Mouse (Mus musculus) ovary, postnatal 36 days (tissue): ENCODE results near the gene Sf3a2.
"Not testable (repeated sequence)": the region's sequence is repeated elsewhere in the genome, so short reads cannot be mapped to it uniquely, and the experiment has no call there.

Experiments
- DNase-seq: peaks from one replicate; pipeline ENCODE4 v3.0.0; 2022; ENCODE audit warnings: low spot score, mixed read lengths

Sf3a2 gene

DNA sequence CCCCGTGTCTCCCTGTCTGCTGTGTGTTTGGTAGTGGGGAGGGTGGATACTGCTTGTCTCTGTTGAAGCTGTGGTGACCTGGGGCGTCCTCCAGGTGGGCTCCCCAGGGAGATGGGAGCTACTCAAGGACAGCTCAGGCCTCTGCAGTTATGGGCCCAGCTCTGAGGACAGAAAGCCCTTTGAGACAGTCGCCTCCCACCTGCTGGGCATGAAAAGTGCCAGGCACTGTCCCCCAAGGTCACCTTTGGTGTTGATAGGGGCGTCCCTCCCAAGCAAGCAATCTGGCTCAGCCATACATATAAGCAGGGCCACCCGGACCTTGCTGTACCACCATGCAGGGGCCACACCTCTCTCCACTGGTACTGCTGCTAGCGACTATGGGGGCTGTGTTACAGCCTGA is 6.9 kb downstream of the Sf3a2 start, which contains the start of gene Amh:
TSS of gene Amh (plus strand) at position 328 of the 400 bp plus-strand sequence.
- peak; percentile 54 for DNase-seq

DNA sequence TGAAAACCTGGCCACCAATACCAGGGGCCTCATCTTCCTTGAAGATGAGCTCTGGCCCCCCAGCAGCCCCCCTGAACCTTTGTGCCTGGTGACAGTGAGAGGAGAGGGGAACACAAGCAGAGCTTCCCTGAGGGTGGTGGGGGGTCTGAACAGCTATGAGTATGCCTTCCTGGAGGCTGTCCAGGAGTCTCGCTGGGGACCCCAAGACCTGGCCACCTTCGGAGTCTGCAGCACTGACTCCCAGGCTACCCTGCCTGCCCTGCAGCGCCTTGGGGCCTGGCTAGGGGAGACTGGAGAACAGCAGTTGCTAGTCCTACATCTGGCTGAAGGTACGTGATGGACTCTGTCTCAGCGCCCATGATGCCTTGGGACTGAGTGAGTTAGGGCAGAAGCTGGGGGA is 7.3 kb downstream of the Sf3a2 start:
- no peak for DNase-seq

- peak; percentile 78 for DNase-seq
Measured at GRCm38 (mm10) chr10:80805925-80806324, 7.9 kb downstream of the Sf3a2 start.

- DNase-seq, result no peak
Measured at GRCm38 (mm10) chr10:80806341-80807056, 8.5 kb downstream of the Sf3a2 start.

GRCm38 (mm10) chr10:80807057-80807627 is 9.1 kb downstream of the Sf3a2 start:
- peak; percentile 78 for DNase-seq

DNA sequence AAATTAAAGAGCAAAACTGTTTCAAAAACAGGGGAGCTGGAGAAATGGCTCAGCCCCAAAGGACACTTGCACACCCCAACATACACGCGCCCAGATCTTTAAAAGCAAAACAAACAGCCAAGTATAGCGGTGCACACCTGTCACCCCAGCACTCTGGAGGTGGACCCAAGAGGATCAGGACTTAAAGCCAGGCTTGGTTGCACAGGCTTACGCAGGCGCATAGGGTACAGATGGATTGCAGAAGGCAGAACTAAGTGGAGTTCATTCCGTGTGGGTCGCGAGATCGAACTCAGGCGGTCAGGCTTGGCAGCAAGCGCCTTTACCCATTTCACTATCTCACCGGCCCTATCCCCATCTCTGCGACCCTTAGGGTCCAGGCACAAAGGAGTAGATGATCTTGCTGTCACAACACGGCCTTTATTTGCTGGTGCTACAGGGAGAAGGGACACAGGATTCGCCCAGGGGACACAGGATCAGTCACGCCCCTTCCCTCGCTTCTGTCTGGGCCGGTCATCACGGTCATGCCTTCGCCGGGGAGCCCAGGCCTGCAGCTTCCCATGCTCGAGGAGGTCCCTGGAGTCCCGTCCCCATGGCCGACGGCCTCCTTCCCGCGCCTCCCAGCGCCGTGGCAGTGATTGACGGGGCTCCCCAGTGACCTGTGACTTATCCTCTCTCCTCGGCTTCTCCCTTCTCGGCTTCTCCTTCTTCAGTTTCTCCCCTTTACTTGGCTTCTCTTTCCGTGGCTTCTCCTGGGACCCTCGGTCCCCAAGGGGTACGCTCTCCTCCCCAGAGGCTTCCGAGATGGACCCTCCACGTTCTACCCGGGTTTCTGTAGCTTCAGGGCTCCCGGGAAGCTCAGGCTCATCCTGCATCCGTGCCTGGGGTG is 10.3 kb downstream of the Sf3a2 start:
- no peak for DNase-seq

GRCm38 (mm10) chr10:80808985-80809632 is 11.1 kb downstream of the Sf3a2 start:
- DNase-seq, result no peak

GRCm38 (mm10) chr10:80810084-80810483 is 12.1 kb downstream of the Sf3a2 start:
- DNase-seq, result peak; percentile 74

GRCm38 (mm10) chr10:80812391-80813041 is 14.5 kb downstream of the Sf3a2 start:
- DNase-seq, result no peak

GRCm38 (mm10) chr10:80813366-80813765 is 15.4 kb downstream of the Sf3a2 start, which contains the start of gene Jsrp1:
TSS of gene Jsrp1 (minus strand) at chr10:80813498.
- no peak for DNase-seq

- no peak for DNase-seq
Measured at GRCm38 (mm10) chr10:80814800-80815199, 16.8 kb downstream of the Sf3a2 start.

GRCm38 (mm10) chr10:80816303-80816702 is 18.3 kb downstream of the Sf3a2 start:
- not testable (repeated sequence) for DNase-seq

DNA sequence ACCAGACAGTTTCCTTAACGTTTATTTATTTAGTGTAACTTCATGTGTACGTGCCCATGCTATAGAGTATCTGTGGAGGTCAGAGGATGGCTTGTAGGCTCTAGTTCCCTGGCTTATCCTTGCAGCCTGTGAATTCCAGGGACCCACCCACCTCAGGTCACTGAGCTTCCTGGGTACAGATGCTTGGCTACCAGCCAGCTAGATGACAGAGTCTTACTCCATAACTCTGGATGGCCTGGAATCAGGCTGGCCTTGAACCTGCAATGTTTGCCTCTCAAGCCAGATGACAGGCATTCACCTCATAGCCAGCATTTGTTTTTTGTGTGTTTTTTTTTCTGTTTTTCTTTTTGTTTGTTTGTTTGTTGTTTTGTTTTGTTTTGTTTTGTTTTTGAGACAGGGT is 19.2 kb downstream of the Sf3a2 start:
- DNase-seq, result no peak

DNA sequence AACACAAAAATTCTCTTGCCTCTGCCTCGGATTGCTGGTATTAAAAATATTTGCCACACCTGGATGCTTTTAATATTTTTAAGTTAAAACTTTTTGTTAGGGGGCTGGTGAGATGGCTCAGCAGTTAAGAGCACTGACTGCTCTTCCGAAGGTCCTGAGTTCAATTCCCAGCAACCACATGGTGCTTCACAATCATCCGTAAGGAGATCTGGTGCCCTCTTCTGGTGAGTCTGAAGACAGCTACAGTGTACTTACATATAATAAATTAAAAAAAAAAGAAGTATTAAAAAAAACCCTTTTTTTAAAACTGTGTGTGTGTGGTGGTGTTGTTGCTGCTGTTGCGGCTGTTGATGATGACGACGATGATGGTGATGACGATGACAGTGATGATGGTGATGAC is 20.0 kb downstream of the Sf3a2 start:
- DNase-seq, result not testable (repeated sequence)

DNA sequence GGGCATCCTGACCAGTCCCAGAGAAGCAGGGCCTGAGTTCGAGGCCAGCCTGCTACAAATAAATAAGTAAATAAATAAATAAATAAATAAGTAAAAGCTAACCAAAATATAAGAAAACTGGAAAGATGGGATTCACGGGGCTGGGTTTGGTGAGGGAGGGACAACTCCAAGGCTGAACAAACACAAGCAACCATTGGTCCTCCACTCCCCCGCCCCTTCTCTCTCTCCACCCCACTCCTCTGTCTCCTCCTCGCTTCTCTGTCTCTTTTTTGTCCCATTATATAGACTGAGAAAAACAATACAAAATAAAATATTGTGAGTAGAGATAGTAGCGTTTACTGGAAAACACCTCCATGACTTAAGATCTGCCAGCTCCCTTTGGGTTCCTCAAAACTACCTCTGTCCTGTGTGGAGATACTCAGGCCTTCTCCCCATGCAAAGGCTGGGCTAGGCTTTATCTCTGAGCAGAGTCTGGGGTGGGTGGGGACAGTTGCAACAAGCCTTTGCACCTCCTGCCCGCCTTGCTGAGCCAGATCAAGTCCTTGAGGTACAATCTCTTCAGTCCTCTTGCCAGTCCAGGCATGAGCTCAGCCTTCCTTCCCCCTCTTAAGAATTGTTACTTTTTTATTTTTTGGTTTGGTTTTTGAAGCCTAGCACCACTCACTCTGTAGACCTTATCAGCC is 20.7 kb downstream of the Sf3a2 start:
- no peak for DNase-seq

DNA sequence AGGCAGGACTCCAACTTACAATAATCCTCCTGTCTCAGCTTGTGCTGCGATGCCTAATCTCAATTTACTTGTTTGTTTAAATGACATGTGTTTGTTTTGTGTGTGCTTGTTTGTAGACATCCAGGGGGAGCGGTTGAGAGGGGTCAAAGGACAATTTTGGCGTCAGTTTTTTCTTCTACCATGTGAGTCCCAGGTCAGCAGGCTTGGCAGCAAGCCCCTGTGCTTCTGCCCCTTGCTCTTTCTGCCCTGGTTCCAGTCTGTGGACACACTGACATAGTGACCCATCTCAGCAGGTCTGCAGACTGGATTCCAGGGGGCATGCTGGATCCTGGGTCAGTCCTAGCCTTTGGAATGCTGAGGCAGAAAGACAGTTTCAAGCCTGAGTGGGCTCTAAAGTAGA is 21.4 kb downstream of the Sf3a2 start:
- DNase-seq, result no peak

GRCm38 (mm10) chr10:80821991-80822390 is 24.0 kb downstream of the Sf3a2 start:
- DNase-seq, result no peak

GRCm38 (mm10) chr10:80822528-80822927 is 24.5 kb downstream of the Sf3a2 start:
- no peak for DNase-seq

DNA sequence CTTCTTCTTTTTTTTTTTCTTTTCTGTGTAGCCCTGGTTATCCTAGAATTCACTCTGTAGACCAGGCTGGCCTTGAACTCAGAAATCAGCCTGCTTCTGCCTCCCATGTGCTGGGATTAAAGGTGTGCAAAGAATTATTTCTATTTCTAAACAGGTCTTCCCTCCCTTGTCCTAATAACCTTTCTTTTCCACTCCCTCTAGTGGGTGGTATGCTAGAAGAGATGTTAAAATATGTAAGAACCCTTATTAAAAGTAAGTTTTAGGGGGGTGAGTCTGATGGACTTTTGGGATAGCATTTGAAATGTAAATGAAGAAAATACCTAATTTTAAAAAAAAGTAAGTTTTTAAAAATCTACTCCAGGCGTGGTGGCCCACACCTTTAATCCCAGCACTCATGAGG is 25.3 kb downstream of the Sf3a2 start:
- DNase-seq, result no peak

DNA sequence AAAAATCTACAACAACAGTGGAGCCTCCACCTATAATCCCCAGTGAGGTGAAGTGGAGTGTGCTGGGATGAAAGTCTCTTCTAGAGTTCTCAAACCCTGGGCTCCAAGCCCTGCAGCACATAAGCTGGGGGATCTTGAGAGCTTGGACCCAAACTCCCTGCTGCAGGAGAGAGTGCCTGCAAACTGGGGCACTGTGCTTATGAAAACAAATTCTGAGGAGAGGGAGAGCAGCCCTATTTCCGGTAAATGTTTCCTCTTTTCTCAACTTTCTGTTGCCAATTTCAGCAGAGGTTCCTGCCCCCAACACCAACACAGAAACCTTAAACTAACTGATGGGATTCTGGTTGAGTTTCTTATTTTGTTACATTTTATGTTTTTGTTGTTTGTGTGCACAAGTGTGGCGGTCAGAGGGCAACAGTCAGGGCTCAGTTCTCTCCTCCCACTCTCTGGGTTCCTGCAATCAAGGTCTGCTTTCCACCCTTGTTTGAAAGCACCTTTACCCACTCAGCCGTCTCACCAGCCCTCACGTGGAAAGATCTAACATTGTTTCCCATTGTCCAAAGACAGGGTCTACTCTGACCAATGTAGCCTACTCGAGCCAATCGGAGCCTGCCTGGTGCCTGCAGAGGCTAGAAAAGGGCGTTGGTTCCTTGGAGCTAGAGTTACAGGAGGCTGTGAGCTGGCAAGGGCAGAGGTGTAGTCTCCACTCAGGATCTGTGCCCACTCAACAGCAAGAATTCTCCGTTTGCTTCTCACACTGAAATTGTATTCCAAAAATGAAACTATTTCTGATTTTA is 26.0 kb downstream of the Sf3a2 start:
- DNase-seq, result no peak
